Mouse (Mus musculus) lung, adult 2 months (tissue): ENCODE data around the gene Shroom3.

Source experiments
- CTCF ChIP-seq: fragments of 200-500 bp; IDR thresholded peaks from 2 replicates; pipeline ENCODE4 v1.5.1; 2011; ENCODE audit warnings: mild to moderate bottlenecking, low read length, control low read depth; ENCODE audit not compliant: insufficient read depth
- POLR2A ChIP-seq: fragments of 200-500 bp; IDR thresholded peaks from 2 replicates; pipeline ENCODE4 v1.6.1; 2011; ENCODE audit warnings: low read depth, mild to moderate bottlenecking, control low read depth, low read length, borderline replicate concordance; ENCODE audit errors: extremely low read depth

- TF ChIP-seq CTCF (no peak), POLR2A (no peak)
Measured at GRCm38 (mm10) chr5:92837311-92837710, 154.1 kb downstream of the Shroom3 start.
